Mouse (Mus musculus) cortical plate, adult 2 months (tissue): ENCODE data around the gene Kcnj14.

ENCODE experiments used
- CTCF ChIP-seq: fragments of 200-500 bp; IDR thresholded peaks from 2 replicates; pipeline ENCODE4 v1.5.1; 2011; ENCODE audit warnings: mild to moderate bottlenecking, control low read depth, low read length; ENCODE audit not compliant: insufficient read depth; ENCODE audit errors: extremely low read depth
- POLR2A ChIP-seq: fragments of 200-500 bp; IDR thresholded peaks from 2 replicates; pipeline ENCODE4 v1.6.1; 2011; ENCODE audit warnings: mild to moderate bottlenecking, low read length, control low read depth; ENCODE audit not compliant: insufficient read depth; ENCODE audit errors: extremely low read depth

DNA sequence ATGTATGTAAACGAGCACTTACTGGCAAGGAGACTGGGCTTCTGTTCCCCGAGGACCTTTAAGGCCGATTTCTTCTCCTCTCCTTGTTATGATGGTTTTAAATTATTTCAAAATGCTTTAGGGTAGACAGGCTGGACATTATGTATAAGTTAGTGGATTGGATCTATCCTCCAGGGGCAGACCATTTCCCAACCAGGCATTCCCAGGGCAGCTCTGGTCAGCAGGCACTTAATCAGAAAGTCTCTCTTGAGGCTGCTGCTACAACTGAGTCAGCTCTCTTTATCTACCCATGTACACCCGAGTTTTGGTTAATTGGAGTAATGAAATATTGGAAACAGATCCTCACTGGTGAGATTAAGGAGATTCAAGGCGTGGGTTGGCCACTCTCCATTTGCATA lies 6.5 kb upstream of the Kcnj14 start:
- TF ChIP-seq CTCF (no peak), POLR2A (no peak)
